ENCODE assay signal across 8 mouse cellular contexts in genomic region chr1:191989994-191990393, GRCm38 (mm10). TPM values are rescaled to one million over a fixed set of nuclear protein-coding genes. Genes with fewer than 3 reads are reported as not detected.
DNase-seq lines count a peak whose midpoint lies in the region; ATAC-seq and TF ChIP-seq lines count a peak whose summit lies in the region.

No protein-coding gene starts in this region.

- no peaks in the 10 kb centered on the region for H3K27me3 ChIP-seq in forebrain, embryonic 15.5 days
- H3K27me3 ChIP-seq in lung, embryonic 14.5 days (ENCODE audit: insufficient read depth, low read length): no peaks in the 10 kb centered on the region
- no peaks in the 10 kb centered on the region for H3K27me3 ChIP-seq in thymus, adult 2 months (ENCODE audit: control insufficient read depth, insufficient read depth, low read length)

- H3K9me3 ChIP-seq in ES-E14 (ENCODE audit: control insufficient read depth, insufficient read depth, low read depth, low read length): no peaks in the 10 kb centered on the region
- no peaks in the 10 kb centered on the region for H3K9me3 ChIP-seq in forebrain, embryonic 15.5 days
- no peaks in the 10 kb centered on the region for H3K9me3 ChIP-seq in lung, embryonic 14.5 days (ENCODE audit: low read depth, low read length)

- TF ChIP-seq POLR2A in olfactory bulb, adult 2 months (IDR thresholded peaks at IDR 0.05; ENCODE audit: insufficient read depth, low read depth, low read length): peak; percentile 77
- peak; percentile 77 for TF ChIP-seq POLR2A in thymus, adult 2 months (IDR thresholded peaks at IDR 0.05; ENCODE audit: control insufficient read depth, extremely low read depth, insufficient read depth, low read length, poor library complexity)

- peak; percentile 91 for DNase-seq in ES-E14 (ENCODE audit: low read depth, low spot score)
- DNase-seq in cerebellum, adult 11-12 months: peak; percentile 95
- DNase-seq in heart, postnatal 36 days: peak; percentile 93 to 94
- peak; percentile 97 for DNase-seq in layer of hippocampus, adult 2 months (ENCODE audit: low spot score in 2 of 2)
- peak; percentile 98 for DNase-seq in lung, embryonic 14.5 days
- DNase-seq in thymus, adult 2 months: peak; percentile 98

- no peak overlapping the region for H3K27ac ChIP-seq in ES-E14 (ENCODE audit: insufficient read depth, low read depth, low read length, poor library complexity, severe bottlenecking)
- peak overlapping the region; percentile 75 for H3K27ac ChIP-seq in forebrain, embryonic 15.5 days (replicated peaks)
- H3K27ac ChIP-seq in layer of hippocampus, adult 2 months: peak overlapping the region; percentile 95
- H3K27ac ChIP-seq in lung, embryonic 14.5 days (ENCODE audit: low read depth): peak overlapping the region; percentile 76
- peak overlapping the region; percentile 48 for H3K27ac ChIP-seq in olfactory bulb, adult 2 months (ENCODE audit: insufficient read depth, low read depth, low read length)
- peak overlapping the region; percentile 86 for H3K27ac ChIP-seq in thymus, adult 2 months (ENCODE audit: control insufficient read depth, insufficient read depth, low read length)

- H3K4me3 ChIP-seq in ES-E14 (ENCODE audit: insufficient read depth in 1 of 2, low read depth in 1 of 2, low read length in 2 of 2, poor library complexity in 1 of 2, severe bottlenecking in 1 of 2): peak overlapping the region; percentile 92 to 93
- peak overlapping the region; percentile 61 for H3K4me3 ChIP-seq in forebrain, embryonic 15.5 days
- H3K4me3 ChIP-seq in layer of hippocampus, adult 2 months: peak overlapping the region; percentile 63
- peak overlapping the region; percentile 56 for H3K4me3 ChIP-seq in lung, embryonic 14.5 days (ENCODE audit: low read depth, low read length)
- H3K4me3 ChIP-seq in olfactory bulb, adult 2 months (ENCODE audit: insufficient read depth, low read depth, low read length): peak overlapping the region; percentile 50
- H3K4me3 ChIP-seq in thymus, adult 2 months (ENCODE audit: control insufficient read depth, insufficient read depth, low read length): peak overlapping the region; percentile 83

- in situ Hi-C loops in ES-E14 (cut with MboI; ENCODE audit: low sequenced_read_pairs in 2 of 2, unreplicated experiment in 2 of 2): no loop called here

- intact Hi-C loops in heart, postnatal 36 days (cut with DNase I): loop anchor here (2.0 kb wide), 1 partner anchor 103 kb away; the partner anchor contains the start of gene Traf5

- 0% methylated on average over 22 of the region's 22 CpGs for WGBS in forebrain, embryonic 15.5 days
- under 1% methylated on average over 22 of the region's 22 CpGs for WGBS in lung, embryonic 14.5 days
- under 1% methylated on average over 22 of the region's 22 CpGs for WGBS in olfactory bulb, adult 2 months
- under 1% methylated on average over 22 of the region's 22 CpGs for WGBS in thymus, adult 2 months

- H3K36me3 ChIP-seq in ES-E14 (ENCODE audit: control insufficient read depth, insufficient read depth, low read length, poor library complexity, severe bottlenecking): no peaks in the 10 kb centered on the region
- no peaks in the 10 kb centered on the region for H3K36me3 ChIP-seq in forebrain, embryonic 15.5 days
- H3K36me3 ChIP-seq in lung, embryonic 14.5 days (ENCODE audit: insufficient read depth): no peaks in the 10 kb centered on the region
- H3K36me3 ChIP-seq in thymus, adult 2 months (ENCODE audit: control insufficient read depth, insufficient read depth, low read length): no peaks in the 10 kb centered on the region

- no peak for TF ChIP-seq CTCF in layer of hippocampus, adult 2 months (conservative IDR thresholded peaks at IDR 0.05)
- TF ChIP-seq CTCF in lung, embryonic 14.5 days (IDR thresholded peaks at IDR 0.05; ENCODE audit: low read depth): no peak
- no peak for TF ChIP-seq CTCF in olfactory bulb, adult 2 months (IDR thresholded peaks at IDR 0.05; ENCODE audit: insufficient read depth, low read depth, low read length)
- TF ChIP-seq CTCF in thymus, adult 2 months (IDR thresholded peaks at IDR 0.05; ENCODE audit: borderline replicate concordance, control insufficient read depth, extremely low read depth, insufficient read depth, low read length, poor library complexity): peak; percentile 47; the same call in 1 of the 2 replicates

- peak overlapping the region; percentile 61 for H3K4me2 ChIP-seq in forebrain, embryonic 15.5 days (replicated peaks)
- H3K4me2 ChIP-seq in lung, embryonic 14.5 days: peak overlapping the region; percentile 76

- H3K4me1 ChIP-seq in ES-E14 (ENCODE audit: control insufficient read depth in 2 of 2, insufficient read depth in 2 of 2, low read length in 2 of 2, poor library complexity in 1 of 2): peaks cover 2% of the 10 kb centered on the region in 2 experiments; a peak in 2 of 4 replicates
- peaks cover 10% of the 10 kb centered on the region; the same call in 1 of the 2 replicates for H3K4me1 ChIP-seq in forebrain, embryonic 15.5 days
- peaks cover 5% of the 10 kb centered on the region; the same call in 1 of the 2 replicates for H3K4me1 ChIP-seq in lung, embryonic 14.5 days (ENCODE audit: insufficient read depth)
- peaks cover 10% of the 10 kb centered on the region for H3K4me1 ChIP-seq in olfactory bulb, adult 2 months (ENCODE audit: control insufficient read depth, insufficient read depth, low read length)
- H3K4me1 ChIP-seq in thymus, adult 2 months (replicated peaks; ENCODE audit: control insufficient read depth, insufficient read depth, low read length): 0 out of 2 replicates have a peak, but pooled peaks cover 3% of the 10 kb centered on the region

- peak overlapping the region; percentile 94 for H3K9ac ChIP-seq in ES-E14 (ENCODE audit: insufficient read depth, low read depth, low read length, poor library complexity, severe bottlenecking)
- peak overlapping the region; percentile 77 for H3K9ac ChIP-seq in forebrain, embryonic 15.5 days (replicated peaks)
- peak overlapping the region; percentile 66 for H3K9ac ChIP-seq in lung, embryonic 14.5 days

- ATAC-seq in forebrain, embryonic 15.5 days (replicated peaks): peak; percentile 99
- ATAC-seq in lung, embryonic 14.5 days (ENCODE audit: insufficient read depth): peak; percentile 97

TF ChIP-seq in ES-E14, 5 proteins besides CTCF, POLR2A, EP300 and RAD21:
- TF ChIP-seq CHD2 (IDR thresholded peaks at IDR 0.05; ENCODE audit: low read depth, low read length) (no peak), HCFC1 (IDR thresholded peaks at IDR 0.05; ENCODE audit: borderline replicate concordance, insufficient read depth, low read length) (no peak), ZC3H11A (IDR thresholded peaks at IDR 0.05; ENCODE audit: borderline replicate concordance, low read depth, low read length) (no peak), ZNF384 (IDR thresholded peaks at IDR 0.05; ENCODE audit: low read depth, low read length) (no peak), MAFK (IDR thresholded peaks at IDR 0.05; ENCODE audit: insufficient read depth, low read depth, low read length) (no peak)

RNA-seq across cellular contexts. Expression of gene Rd3, which starts 12.8 kb away (rescaled TPM):
- 0.13 TPM in 1 of 2 replicates, not detected in the other for total RNA-seq in ES-E14 (2012; rRNA removed)
- 0.96 and 3.1 TPM in 2 replicates for polyA plus RNA-seq in forebrain, embryonic 15.5 days (2015; fragmentation: Nextera tagmentation; extraction: Ambion mirVana)
- under 1 TPM; 0.16 to 0.53 TPM for total RNA-seq in heart, postnatal 36 days (2021)
- total RNA-seq in layer of hippocampus, adult 2 months (2021): under 1 TPM; 0.33 to 0.44 TPM
- 0.45 and 1.8 TPM in 2 replicates for polyA plus RNA-seq in lung, embryonic 14.5 days (2014; fragmentation: Nextera tagmentation; extraction: Ambion mirVana)
- not detected in 2 replicates for polyA plus RNA-seq in olfactory bulb, adult 2 months (2012; ENCODE audit: insufficient read depth, insufficient read length, low replicate concordance, missing spikeins)
- 0.71 and 1.5 TPM in 2 replicates for polyA plus RNA-seq in thymus, adult 2 months (2012; rRNA removed)
